Mouse (Mus musculus) heart, embryonic 10.5 days (tissue): Measurements from ENCODE around the gene Yrdc. TPM values are rescaled to one million over a fixed set of nuclear protein-coding genes. Genes with fewer than 3 reads are reported as not detected.

ENCODE experiments used
- DNase-seq: peaks from one replicate; pipeline ENCODE4 v3.0.0-alpha.2; 2017; ENCODE audit warnings: low spot score
- H3K27ac ChIP-seq: fragments of 300-500 bp; sonication (generic); 2 replicates; pipeline ENCODE4 v1.5.1; 2016; ENCODE audit warnings: mild to moderate bottlenecking
- H3K27me3 ChIP-seq: fragments of 300-500 bp; sonication (generic); 2 replicates; pipeline ENCODE4 v1.6.1; 2016; ENCODE audit warnings: mild to moderate bottlenecking; ENCODE audit not compliant: poor library complexity, insufficient read depth, severe bottlenecking
- H3K36me3 ChIP-seq: fragments of 300-500 bp; sonication (generic); 2 replicates; pipeline ENCODE4 v1.6.1; 2016; ENCODE audit warnings: mild to moderate bottlenecking, moderate library complexity
- H3K4me1 ChIP-seq: fragments of 300-500 bp; sonication (generic); 2 replicates; pipeline ENCODE4 v1.6.1; 2016; ENCODE audit warnings: mild to moderate bottlenecking
- H3K4me3 ChIP-seq: fragments of 300-500 bp; sonication (generic); 2 replicates; pipeline ENCODE4 v1.5.1; 2016; ENCODE audit warnings: mild to moderate bottlenecking, moderate library complexity
- H3K9me3 ChIP-seq: fragments of 300-500 bp; sonication (generic); 2 replicates; pipeline ENCODE4 v1.6.1; 2016; ENCODE audit warnings: mild to moderate bottlenecking, moderate library complexity
- WGBS: fragments of 180-500 bp; shearing (Covaris S2); methylation state at CpG from one replicate; pipeline ENCODE4 v1.1.7; 2016; 5-methylcytosine and 5-hydroxymethylcytosine counted together
- polyA plus RNA-seq: library from polyadenylated mRNA; unstranded; fragments of >200 nt; fragmentation: Nextera tagmentation; extraction: Ambion mirVana; gene quantifications from 2 replicates; pipeline ENCODE4 v1.2.1, GENCODE M21; 2016

Yrdc gene
- polyA plus RNA-seq, 1 experiment from 2014 or later: 39.3 TPM

DNA sequence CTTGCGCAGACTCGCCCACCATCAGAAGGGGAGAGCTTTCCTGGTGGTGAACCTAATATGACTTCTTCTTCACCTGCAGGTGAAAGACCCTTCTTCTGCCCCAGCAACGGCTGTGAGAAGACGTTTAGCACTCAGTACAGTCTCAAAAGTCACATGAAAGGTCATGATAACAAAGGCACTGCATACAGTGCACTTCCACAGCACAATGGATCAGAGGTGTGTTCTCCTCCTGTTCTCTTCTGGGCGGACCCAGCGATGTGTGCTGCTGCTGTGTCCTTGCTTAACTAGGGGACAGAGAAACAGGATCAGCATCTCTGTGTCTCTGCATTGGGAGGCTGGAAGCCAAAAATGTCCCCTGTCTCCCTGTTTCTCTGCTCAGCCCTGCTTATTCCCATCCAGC, 25.5 kb upstream of the Yrdc start:
- Histone ChIP-seq H3K4me3 (no peak overlapping the region), H3K9me3 (no peaks in the 10 kb centered on the region), H3K4me1 (no peaks in the 10 kb centered on the region), H3K36me3 (peaks cover 79% of the 10 kb centered on the region), H3K27ac (no peak overlapping the region), H3K27me3 (no peaks in the 10 kb centered on the region)
- no peak for DNase-seq
- WGBS: 93% methylated on average over 6 of the region's 6 CpGs

DNA sequence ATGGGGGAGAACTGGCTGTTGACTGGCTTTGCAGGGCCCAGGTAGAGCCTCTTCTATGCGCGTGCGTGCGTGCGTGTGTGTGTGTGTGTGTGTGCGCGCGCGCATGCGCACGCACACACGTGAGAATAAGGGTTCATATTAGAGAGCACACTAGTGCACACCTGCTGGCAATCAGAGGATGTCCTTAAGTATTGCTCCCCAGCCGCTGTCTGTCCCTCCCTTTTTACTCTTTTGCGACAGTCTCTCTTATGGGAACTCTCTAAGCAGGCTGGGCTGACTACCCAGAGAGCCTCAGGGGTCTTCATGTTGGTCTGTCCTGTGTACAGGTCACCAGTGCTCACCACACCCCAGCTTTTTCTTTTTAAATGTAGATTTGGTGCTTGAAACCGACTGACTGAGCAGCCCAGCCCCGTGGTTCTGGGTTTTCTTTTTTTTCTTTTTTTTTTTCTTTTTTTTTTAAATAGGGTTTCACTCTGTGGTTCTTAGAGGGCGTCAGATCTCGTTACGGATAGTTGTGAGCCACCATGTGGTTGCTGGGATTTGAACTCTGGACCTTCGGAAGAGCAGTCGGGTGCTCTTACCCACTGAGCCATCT, 25.0 kb upstream of the Yrdc start:
- Histone ChIP-seq H3K27ac (no peak overlapping the region), H3K4me3 (no peak overlapping the region), H3K4me1 (no peaks in the 10 kb centered on the region), H3K9me3 (no peaks in the 10 kb centered on the region), H3K36me3 (peaks cover 79% of the 10 kb centered on the region), H3K27me3 (no peaks in the 10 kb centered on the region)
- WGBS: 96% methylated on average over 21 of the region's 21 CpGs
- no peak for DNase-seq

DNA sequence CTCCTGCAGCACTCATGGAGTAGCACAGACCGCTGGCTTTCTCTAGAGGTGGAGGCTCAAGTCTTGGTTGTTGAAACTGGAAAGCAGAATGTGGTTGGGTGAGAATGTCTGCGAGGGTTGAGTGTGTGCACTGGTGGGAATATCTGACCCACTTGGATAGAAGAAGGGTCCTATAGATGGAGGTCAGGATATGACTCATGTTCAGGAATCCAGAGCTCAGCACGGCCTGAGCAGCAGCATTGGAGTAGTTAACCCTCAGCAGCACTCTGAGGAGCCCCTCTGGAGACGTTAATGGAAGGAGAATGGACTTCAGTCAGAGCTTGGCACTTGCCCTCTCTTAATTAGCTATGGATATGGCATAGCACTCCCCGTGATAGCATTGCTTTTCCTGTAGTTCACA, 20.8 kb upstream of the Yrdc start:
- WGBS: 62% methylated on average over 5 of the region's 5 CpGs
- no peaks in the 10 kb centered on the region for H3K9me3 ChIP-seq
- H3K27ac ChIP-seq: no peak overlapping the region
- H3K36me3 ChIP-seq: peaks cover 67% of the 10 kb centered on the region
- DNase-seq: no peak
- no peak overlapping the region for H3K4me3 ChIP-seq
- H3K4me1 ChIP-seq: no peaks in the 10 kb centered on the region
- no peaks in the 10 kb centered on the region for H3K27me3 ChIP-seq

DNA sequence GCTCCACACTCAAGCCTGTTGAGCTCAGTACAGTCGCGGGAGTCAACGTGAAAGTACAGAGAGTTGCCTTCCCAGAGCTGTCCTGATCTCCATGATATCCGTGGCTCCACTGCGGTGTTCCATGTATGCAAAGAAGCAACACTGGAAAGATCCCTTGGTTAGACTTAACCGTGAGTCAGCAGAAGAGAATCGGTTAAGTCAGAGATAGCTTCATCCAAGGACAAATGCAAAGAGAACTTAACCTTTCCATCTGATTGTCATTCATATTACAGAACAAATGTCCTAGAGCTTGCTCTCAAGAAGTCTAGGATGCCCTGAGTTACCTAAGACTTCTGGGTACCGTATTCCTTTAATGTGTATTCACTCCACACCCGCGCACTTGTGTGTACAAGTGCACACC, 17.7 kb upstream of the Yrdc start:
- 93% methylated on average over 10 of the region's 10 CpGs for WGBS
- H3K27me3 ChIP-seq: no peaks in the 10 kb centered on the region
- peaks cover 54% of the 10 kb centered on the region for H3K36me3 ChIP-seq
- H3K4me1 ChIP-seq: no peaks in the 10 kb centered on the region
- no peak overlapping the region for H3K27ac ChIP-seq
- no peak for DNase-seq
- H3K4me3 ChIP-seq: no peak overlapping the region
- H3K9me3 ChIP-seq: no peaks in the 10 kb centered on the region

DNA sequence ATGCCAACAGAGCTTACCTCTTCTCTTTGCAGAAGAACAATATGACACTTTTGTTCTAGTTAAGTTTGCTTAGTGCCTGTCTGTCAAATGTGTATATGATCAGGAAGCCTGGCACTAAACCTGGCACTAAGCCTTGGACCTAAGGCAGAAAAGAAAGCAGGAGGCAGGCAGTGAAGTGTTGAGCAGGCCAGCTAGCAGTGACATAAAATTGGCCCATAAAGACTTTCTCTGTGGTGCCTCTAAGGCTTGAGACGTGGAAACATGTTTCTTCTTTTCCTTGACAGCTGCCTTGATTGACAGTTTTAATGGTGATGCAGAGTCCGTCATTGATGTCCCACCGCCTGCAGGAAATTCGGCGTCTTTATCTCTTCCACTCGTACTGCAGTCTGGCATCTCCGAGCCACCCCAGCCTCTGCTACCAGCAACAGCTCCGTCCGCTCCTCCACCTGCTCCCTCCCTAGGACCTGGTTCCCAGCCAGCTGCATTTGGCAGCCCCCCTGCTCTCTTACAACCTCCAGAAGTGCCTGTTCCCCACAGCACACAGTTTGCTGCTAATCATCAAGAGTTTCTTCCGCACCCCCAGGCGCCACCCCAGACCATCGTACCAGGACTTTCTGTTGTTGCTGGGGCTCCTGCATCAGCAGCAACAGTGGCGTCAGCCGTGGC, 12.3 kb upstream of the Yrdc start:
- no peak overlapping the region for H3K27ac ChIP-seq
- peaks cover 59% of the 10 kb centered on the region for H3K36me3 ChIP-seq
- no peak for DNase-seq
- 81% methylated on average over 14 of the region's 14 CpGs for WGBS
- no peaks in the 10 kb centered on the region for H3K9me3 ChIP-seq
- H3K4me3 ChIP-seq: no peak overlapping the region
- no peaks in the 10 kb centered on the region for H3K27me3 ChIP-seq
- H3K4me1 ChIP-seq: 0 out of 2 replicates have a peak, but pooled peaks cover under 1% of the 10 kb centered on the region

DNA sequence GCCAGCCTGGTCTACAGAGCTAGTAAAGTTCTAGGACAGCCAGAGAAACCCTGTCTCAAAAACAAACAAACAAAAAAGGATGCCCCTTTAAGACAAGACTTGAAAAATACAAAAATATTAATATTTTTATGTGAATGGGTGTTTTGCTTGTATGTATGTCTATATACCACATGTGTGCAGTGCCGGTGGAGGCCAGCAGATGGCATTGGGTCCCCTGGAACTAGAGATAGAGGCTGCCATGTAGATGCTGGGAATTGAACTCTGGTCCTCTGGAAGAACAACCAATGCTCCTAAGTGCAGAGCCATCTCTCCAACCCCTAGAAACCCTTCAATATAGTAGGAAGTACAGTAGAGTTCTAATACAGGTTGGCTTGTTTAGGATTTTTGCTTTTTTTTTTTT, 9.5 kb upstream of the Yrdc start:
- Histone ChIP-seq H3K27me3 (no peaks in the 10 kb centered on the region), H3K9me3 (no peaks in the 10 kb centered on the region), H3K4me1 (peaks cover 16% of the 10 kb centered on the region), H3K36me3 (peaks cover 76% of the 10 kb centered on the region), H3K4me3 (no peak overlapping the region), H3K27ac (no peak overlapping the region)
- WGBS: 97% methylated on average over 1 of the region's 1 CpGs
- no peak for DNase-seq

DNA sequence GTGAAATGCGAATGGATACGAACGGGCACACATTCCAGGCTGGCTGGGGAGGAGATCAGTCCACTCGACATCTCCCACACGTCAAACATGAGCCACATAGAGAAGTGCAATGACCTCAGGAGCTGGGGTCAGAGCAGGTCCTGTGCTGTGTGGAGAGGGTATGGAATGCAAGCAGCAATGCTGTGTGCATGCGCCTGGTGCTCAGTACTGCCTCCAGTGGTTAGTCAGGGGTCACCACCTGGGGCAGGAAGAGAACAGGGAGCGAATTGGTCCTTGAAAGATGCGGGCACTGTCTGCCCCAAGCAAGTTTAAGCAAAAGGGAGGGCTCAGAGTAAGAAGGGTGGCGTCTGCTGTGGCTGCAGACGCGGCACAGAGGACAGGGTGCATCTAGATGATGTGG, 7.0 kb upstream of the Yrdc start:
- Histone ChIP-seq H3K4me3 (no peak overlapping the region), H3K4me1 (peaks cover 17% of the 10 kb centered on the region), H3K36me3 (peaks cover 65% of the 10 kb centered on the region), H3K9me3 (no peaks in the 10 kb centered on the region), H3K27ac (no peak overlapping the region), H3K27me3 (no peaks in the 10 kb centered on the region)
- WGBS: 55% methylated on average over 11 of the region's 11 CpGs
- no peak for DNase-seq

DNA sequence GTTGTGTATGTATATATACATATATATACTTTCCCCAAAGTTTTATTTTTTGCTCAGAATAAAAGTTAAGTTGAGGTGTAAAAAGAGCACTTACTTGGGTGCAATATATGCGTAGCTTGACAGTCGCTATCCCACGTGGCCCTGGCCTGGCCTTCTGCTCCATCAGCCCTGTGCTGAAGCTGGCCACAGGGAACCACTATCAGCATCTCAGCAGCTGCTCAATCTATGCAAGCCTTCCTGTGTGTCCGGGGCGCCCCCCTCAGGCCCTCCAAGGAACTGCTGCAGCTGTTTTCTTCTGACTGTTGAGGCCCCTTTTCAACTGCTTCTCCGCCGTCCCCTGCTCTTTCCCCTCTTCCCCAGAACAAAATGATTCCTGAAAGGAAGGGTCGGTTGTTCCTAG, 2.9 kb upstream of the Yrdc start:
- H3K9me3 ChIP-seq: no peaks in the 10 kb centered on the region
- H3K27ac ChIP-seq: no peak overlapping the region
- H3K36me3 ChIP-seq: peaks cover 37% of the 10 kb centered on the region
- no peaks in the 10 kb centered on the region for H3K27me3 ChIP-seq
- WGBS: 11% methylated on average over 8 of the region's 8 CpGs
- DNase-seq: peak; percentile 92
- peaks cover 37% of the 10 kb centered on the region for H3K4me1 ChIP-seq
- H3K4me3 ChIP-seq: no peak overlapping the region

DNA sequence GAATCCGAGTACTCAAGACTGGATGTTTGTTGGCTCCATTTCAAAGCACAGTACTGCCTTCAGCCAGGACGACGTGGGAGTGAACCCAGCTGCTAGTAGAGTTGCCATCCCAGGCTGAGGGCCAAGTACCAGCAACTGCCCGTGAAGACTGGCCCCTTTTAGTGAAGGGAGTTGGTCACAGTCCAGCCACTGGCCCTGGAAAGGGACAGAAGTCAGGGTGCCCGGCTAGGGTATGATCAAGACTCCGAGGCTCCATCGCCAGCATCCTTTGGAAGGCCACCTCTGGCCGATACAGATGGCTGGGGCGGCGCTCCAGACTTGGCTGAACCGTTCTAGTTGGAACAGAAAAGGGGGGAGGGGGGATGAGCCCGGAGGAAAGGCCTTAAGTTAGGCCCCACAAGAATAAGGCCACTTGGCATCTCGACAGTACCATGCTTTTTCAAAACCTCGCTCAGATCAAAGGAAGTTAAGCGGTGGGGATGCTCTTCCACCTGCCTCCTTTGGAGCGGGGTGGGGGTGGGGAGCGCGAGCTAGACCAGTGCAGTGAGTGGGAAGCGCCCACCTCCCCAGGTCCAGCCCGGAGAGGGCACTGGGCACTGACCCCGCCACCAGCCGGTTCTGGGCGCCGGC, 733 bp upstream of the Yrdc start:
- H3K4me1 ChIP-seq: peaks cover 30% of the 10 kb centered on the region
- H3K36me3 ChIP-seq: peaks cover 40% of the 10 kb centered on the region
- peak; percentile 85 for DNase-seq
- peak overlapping the region; percentile 84 for H3K4me3 ChIP-seq
- H3K27ac ChIP-seq: peak overlapping the region; percentile 98
- no peaks in the 10 kb centered on the region for H3K9me3 ChIP-seq
- 5% methylated on average over 24 of the region's 24 CpGs for WGBS
- no peaks in the 10 kb centered on the region for H3K27me3 ChIP-seq

DNA sequence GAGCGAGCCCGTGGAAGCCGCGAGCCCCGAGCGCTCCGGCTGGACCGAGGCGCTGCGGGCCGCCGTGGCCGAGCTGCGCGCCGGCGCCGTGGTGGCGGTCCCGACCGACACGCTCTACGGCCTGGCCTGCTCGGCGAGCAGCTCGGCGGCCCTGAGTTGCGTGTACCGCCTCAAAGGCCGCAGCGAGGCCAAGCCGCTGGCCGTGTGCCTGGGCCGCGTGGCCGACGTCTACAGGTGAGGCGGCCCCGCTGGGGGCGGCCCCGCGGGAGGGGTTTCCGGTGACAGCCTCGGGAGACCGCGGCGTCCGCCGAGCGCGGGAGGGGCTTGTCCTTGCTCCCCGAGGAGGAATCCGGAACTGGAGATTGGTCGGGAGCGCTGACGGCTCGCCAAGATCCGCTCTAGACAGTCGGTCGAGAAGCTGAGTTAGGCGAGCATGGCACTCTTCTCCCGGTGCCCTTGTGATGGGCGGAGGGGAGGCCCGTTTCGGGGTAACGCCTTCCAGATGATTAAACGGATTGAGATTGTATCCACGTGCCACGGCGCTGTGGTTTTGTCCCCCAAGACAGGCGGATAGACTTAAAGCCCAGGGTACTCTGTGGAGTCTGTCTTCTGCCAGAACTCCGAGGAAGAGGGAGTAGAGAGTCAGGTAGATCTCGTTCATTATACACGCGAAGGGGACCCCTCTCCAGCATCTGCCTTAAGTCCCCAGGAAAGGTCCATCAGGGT, 617 bp downstream of the Yrdc start, which contains the start of gene 1110065P20Rik:
TSS of gene 1110065P20Rik (minus strand) at position 264 of the 726 bp plus-strand sequence.
- under 1% methylated on average over 75 of the region's 75 CpGs for WGBS
- peak within 1 kb of the TSS; percentile 98 for H3K27ac ChIP-seq
- DNase-seq: peak; percentile 91
- no peaks in the 10 kb centered on the region for H3K27me3 ChIP-seq
- no peaks in the 10 kb centered on the region for H3K9me3 ChIP-seq
- peak within 1 kb of the TSS; percentile 84 for H3K4me3 ChIP-seq
- H3K4me1 ChIP-seq: peaks cover 20% of the 10 kb centered on the region
- H3K36me3 ChIP-seq: peaks cover 39% of the 10 kb centered on the region

DNA sequence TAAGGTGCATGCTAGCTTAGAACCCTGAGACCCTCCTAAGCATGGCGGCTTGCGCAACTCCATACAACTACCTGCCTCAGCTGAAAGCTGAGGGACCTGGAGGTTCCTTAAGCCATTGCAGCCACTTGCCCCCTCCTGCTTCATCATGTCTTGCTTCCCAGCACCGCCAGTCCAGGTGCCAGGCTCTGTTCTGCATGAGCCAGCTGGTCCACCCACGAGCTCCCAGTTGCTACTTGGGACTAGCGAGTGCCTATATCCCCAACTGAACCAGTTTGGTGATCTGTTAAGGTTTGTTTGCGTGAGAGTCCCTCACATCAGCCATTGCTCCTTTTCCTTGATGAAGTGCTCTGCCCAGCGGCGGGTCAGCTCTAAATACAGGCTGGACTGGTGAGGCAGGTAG, 5.8 kb downstream of the Yrdc start:
- no peak for DNase-seq
- H3K4me1 ChIP-seq: peaks cover 16% of the 10 kb centered on the region
- peaks cover 15% of the 10 kb centered on the region for H3K27me3 ChIP-seq
- no peak overlapping the region for H3K27ac ChIP-seq
- WGBS: 96% methylated on average over 8 of the region's 8 CpGs
- peaks cover 44% of the 10 kb centered on the region for H3K36me3 ChIP-seq
- H3K4me3 ChIP-seq: no peak overlapping the region
- H3K9me3 ChIP-seq: no peaks in the 10 kb centered on the region

DNA sequence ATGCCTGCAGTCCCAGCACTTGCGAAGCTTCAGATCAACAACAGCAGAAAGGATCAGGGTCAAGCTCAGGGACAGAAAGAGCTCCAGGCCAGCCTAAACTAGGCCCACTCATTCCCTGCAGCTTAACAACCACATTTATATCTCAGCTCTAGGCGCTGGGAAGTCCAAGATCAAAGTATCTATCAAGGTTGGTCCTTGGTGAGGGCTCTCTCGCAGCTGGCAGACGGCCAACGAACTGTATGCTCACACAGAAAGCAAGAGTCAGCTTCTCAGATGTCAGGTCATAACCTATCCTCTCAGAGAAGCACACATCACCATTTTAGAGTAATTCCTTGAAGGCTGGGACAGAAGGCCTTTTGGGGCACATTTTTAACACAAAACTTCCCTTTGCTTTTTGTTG, 7.9 kb downstream of the Yrdc start:
- Histone ChIP-seq H3K36me3 (peaks cover 35% of the 10 kb centered on the region), H3K9me3 (no peaks in the 10 kb centered on the region), H3K4me1 (peaks cover 14% of the 10 kb centered on the region), H3K4me3 (no peak overlapping the region), H3K27me3 (peaks cover 36% of the 10 kb centered on the region), H3K27ac (no peak overlapping the region)
- no peak for DNase-seq
- WGBS: 72% methylated on average over 5 of the region's 5 CpGs

DNA sequence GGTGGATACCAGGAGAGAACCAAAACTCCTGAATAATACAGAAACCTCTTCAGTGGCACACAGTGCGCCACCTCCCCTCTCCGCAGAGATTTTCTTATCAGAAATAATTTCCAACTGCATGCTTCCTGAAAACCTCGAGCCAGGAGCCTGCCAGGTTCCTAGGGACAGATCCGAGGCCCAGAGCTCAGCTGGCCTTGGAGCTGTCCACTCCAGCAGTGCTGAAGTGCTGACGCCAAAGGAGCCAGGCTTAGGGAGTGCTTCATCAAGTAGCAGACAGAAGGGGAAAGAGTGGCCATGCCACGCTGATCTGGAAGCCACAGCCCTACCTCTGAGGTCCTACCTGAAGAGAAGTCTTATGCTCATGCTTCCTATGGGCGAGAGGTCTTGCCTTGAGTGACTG, 10.0 kb downstream of the Yrdc start:
- Histone ChIP-seq H3K9me3 (no peaks in the 10 kb centered on the region), H3K36me3 (peaks cover 16% of the 10 kb centered on the region; the same call in 1 of the 2 replicates), H3K4me3 (no peak overlapping the region), H3K27me3 (peaks cover 40% of the 10 kb centered on the region), H3K4me1 (peaks cover 14% of the 10 kb centered on the region), H3K27ac (no peak overlapping the region)
- 6% methylated on average over 7 of the region's 7 CpGs for WGBS
- DNase-seq: peak; percentile 91
